Mouse (Mus musculus) G1E-ER4 (cell line): ENCODE measurements around the gene Gm9903. TPM values are rescaled to one million over a fixed set of nuclear protein-coding genes. Genes with fewer than 3 reads are reported as not detected.

Experiments
- GATA1 ChIP-seq: IDR thresholded peaks from one replicate; pipeline ENCODE4 v1.8.0; 2012; ENCODE audit warnings: low read length, inconsistent platforms
- polyA plus RNA-seq: library from polyadenylated mRNA; stranded (reverse); fragments of >175 nt; gene quantifications from 2 replicates; pipeline ENCODE4 v1.2.3, GENCODE M21; 2012

The Gm9903 gene
- polyA plus RNA-seq, 1 experiment: not detected

DNA sequence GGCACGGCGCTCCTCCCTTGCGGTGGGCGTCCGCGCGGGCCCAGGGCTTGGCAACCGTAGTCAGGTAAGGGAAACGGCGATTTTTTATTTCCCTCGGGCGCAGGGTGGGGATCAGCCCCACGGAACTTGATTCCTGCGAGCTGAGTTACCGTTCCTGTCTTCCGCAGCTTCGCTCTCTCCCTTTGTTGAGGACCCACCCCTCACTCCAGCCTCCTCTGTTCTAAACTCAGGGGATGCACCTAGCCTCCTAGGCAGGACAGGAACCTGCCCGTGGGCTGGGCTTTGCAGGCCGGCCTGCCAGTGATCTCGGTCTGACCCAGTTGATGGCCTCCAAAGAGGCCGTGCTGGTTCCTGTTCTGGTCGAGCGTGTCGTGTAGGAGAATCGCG is 28.9 kb downstream of the Gm9903 start:
- TF ChIP-seq GATA1: no peak

GRCm38 (mm10) chr5:33668223-33668622 is 38.5 kb downstream of the Gm9903 start:
- no peak for TF ChIP-seq GATA1

GRCm38 (mm10) chr5:33671659-33672058 is 41.9 kb downstream of the Gm9903 start:
- TF ChIP-seq GATA1: no peak

GRCm38 (mm10) chr5:33674439-33674838 is 44.7 kb downstream of the Gm9903 start:
- no peak for TF ChIP-seq GATA1

GRCm38 (mm10) chr5:33675964-33676363 is 46.2 kb downstream of the Gm9903 start:
- TF ChIP-seq GATA1: no peak

- no peak for TF ChIP-seq GATA1
Observed at GRCm38 (mm10) chr5:33678244-33678643, 48.5 kb downstream of the Gm9903 start.

DNA sequence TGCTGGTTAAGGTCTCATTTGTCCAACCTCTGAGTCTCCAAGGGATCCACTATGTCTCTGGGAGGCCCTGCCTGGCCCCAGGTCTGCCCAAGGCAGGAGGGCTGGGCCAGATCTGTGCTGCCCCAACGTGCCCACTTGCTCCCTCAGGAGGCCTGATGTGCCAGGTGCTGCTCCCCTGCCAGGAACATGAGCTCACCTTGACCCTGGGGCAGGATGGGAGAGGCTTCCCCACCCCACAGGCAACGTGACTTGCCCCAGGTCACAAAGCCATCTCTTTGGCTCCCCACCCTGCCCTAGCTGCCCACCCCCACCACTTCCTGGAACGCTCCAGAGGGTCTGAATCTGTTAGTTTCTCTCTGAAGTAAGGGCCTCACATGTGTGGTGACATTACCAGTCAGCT is 51.3 kb downstream of the Gm9903 start:
- TF ChIP-seq GATA1: no peak

Other genes starting within 250 kb of the Gm9903 start
- gene Nkx1-1, start 195.9 kb upstream of the Gm9903 start, polyA plus RNA-seq: not detected in 2 replicates
- gene Fam53a, start 290 bp upstream of the Gm9903 start, polyA plus RNA-seq: 110 and 151 TPM in 2 replicates
- gene Slbp, start 22.6 kb downstream of the Gm9903 start, polyA plus RNA-seq: 151 and 221 TPM in 2 replicates
- gene Tacc3, start 28.2 kb downstream of the Gm9903 start, polyA plus RNA-seq: 50.5 and 88.8 TPM in 2 replicates
- gene Tmem129, start 28.5 kb downstream of the Gm9903 start, polyA plus RNA-seq: 12.1 and 13.3 TPM in 2 replicates
- not detected in 2 replicates for gene Fgfr3, start 91.7 kb downstream of the Gm9903 start, polyA plus RNA-seq
- 36.7 and 39.6 TPM in 2 replicates for gene Letm1, start 152.9 kb downstream of the Gm9903 start, polyA plus RNA-seq
- 11.3 and 11.6 TPM in 2 replicates for gene Nsd2, start 190.8 kb downstream of the Gm9903 start, polyA plus RNA-seq